Mouse (Mus musculus): ENCODE measurements around the gene Kctd18. TPM values are rescaled to one million over a fixed set of nuclear protein-coding genes. Genes with fewer than 3 reads are reported as not detected.
"Not testable (repeated sequence)": the region's sequence is repeated elsewhere in the genome, so short reads cannot be mapped to it uniquely, and the experiment has no call there.

Gene Kctd18
- polyA plus RNA-seq, 1 experiment from 2014 or later, result 24.1 TPM

GRCm38 (mm10) chr1:58045076-58045475, 26.3 kb upstream of the Kctd18 start:
- no peak for DNase-seq (ENCODE audit: low read depth, low spot score)
- ChIA-PET CTCF (no interaction called here), POLR2A (no interaction called here)
- ATAC-seq, result no peak
- no peak for TF ChIP-seq CTCF (IDR thresholded peaks at IDR 0.05)
- in situ Hi-C loops (cut with MboI; ENCODE audit: low pct_unique_long_range_greater_than_20kb), result no loop called here
- H3K27me3 ChIP-seq, result no peaks in the 10 kb centered on the region

- DNase-seq (ENCODE audit: low read depth, low spot score); H3K27me3 ChIP-seq; POLR2A ChIA-PET; CTCF ChIA-PET; in situ Hi-C loops (cut with MboI; ENCODE audit: low pct_unique_long_range_greater_than_20kb); ATAC-seq: not testable (repeated sequence)
These were observed 18.6 kb upstream of the Kctd18 start for GRCm38 (mm10) chr1:58037306-58037705.

GRCm38 (mm10) chr1:58031160-58031769, 12.5 kb upstream of the Kctd18 start:
- TF ChIP-seq CTCF (IDR thresholded peaks at IDR 0.05), result peak; percentile 88
- in situ Hi-C loops (cut with MboI; ENCODE audit: low pct_unique_long_range_greater_than_20kb), result loop anchor here (5.0 kb wide), 1 partner anchor 604 kb away; no protein-coding TSS in a partner anchor
- ChIA-PET POLR2A (interaction anchor here (0.7 kb wide), 1 partner anchor 261 kb away, joined by 3 read pairs; no protein-coding TSS in a partner anchor), CTCF (interaction anchor here (0.9 to 2.3 kb wide), 6 partner anchors 11 to 603 kb away, joined by 3 to 5 read pairs (median 4); partner anchors contain the start of gene Kctd18)
- ATAC-seq (no peak), DNase-seq (ENCODE audit: low read depth, low spot score) (peak; percentile 41)
- no peaks in the 10 kb centered on the region for H3K27me3 ChIP-seq

- peak; percentile 42 for ATAC-seq
These were observed 11.6 kb upstream of the Kctd18 start for GRCm38 (mm10) chr1:58030156-58030871.

GRCm38 (mm10) chr1:58029636-58030117, 10.9 kb upstream of the Kctd18 start, which contains the start of gene Aox1:
Gene Aox1, plus strand, starts transcription at chr1:58029931.
- in situ Hi-C loops (cut with MboI; ENCODE audit: low pct_unique_long_range_greater_than_20kb), result loop anchor here (5.0 kb wide), 1 partner anchor 602 kb away; no protein-coding TSS in a partner anchor
- ChIA-PET POLR2A (interaction anchor here (0.6 kb wide), 1 partner anchor 867 kb away, joined by 6 read pairs; no protein-coding TSS in a partner anchor), CTCF (interaction anchor here (0.8 to 2.3 kb wide), 4 partner anchors 35 to 114 kb away, joined by 3 to 5 read pairs (median 4); no protein-coding TSS in a partner anchor)
- no peak for TF ChIP-seq CTCF (IDR thresholded peaks at IDR 0.05)
- ATAC-seq, result peak; percentile 83
- no peaks in the 10 kb centered on the region for H3K27me3 ChIP-seq
- peak; percentile 81 for DNase-seq (ENCODE audit: low read depth, low spot score)

More at GRCm38 (mm10) chr1:58030156-58030871, 11.6 kb upstream of the Kctd18 start:
- CTCF ChIA-PET, result interaction anchor here (0.9 to 2.3 kb wide), 6 partner anchors 11 to 602 kb away, joined by 3 to 5 read pairs (median 4); partner anchors contain the start of gene Kctd18
- peak; percentile 44 for DNase-seq (ENCODE audit: low read depth, low spot score)
- POLR2A ChIA-PET, result interaction anchor here (0.6 kb wide), 1 partner anchor 866 kb away, joined by 6 read pairs; no protein-coding TSS in a partner anchor
- no peaks in the 10 kb centered on the region for H3K27me3 ChIP-seq
- in situ Hi-C loops (cut with MboI; ENCODE audit: low pct_unique_long_range_greater_than_20kb), result loop anchor here (5.0 kb wide), 1 partner anchor 603 kb away; no protein-coding TSS in a partner anchor
- TF ChIP-seq CTCF (IDR thresholded peaks at IDR 0.05), result no peak

GRCm38 (mm10) chr1:58027707-58028106, 9.0 kb upstream of the Kctd18 start:
- no peak for TF ChIP-seq CTCF (IDR thresholded peaks at IDR 0.05)
- ATAC-seq (no peak), DNase-seq (ENCODE audit: low read depth, low spot score) (no peak)
- CTCF ChIA-PET, result no interaction called here
- POLR2A ChIA-PET, result interaction anchor here (0.6 kb wide), 1 partner anchor 279 kb away, joined by 3 read pairs; no protein-coding TSS in a partner anchor
- no peaks in the 10 kb centered on the region for H3K27me3 ChIP-seq
- in situ Hi-C loops (cut with MboI; ENCODE audit: low pct_unique_long_range_greater_than_20kb), result no loop called here

- in situ Hi-C loops (cut with MboI; ENCODE audit: low pct_unique_long_range_greater_than_20kb); H3K27me3 ChIP-seq; DNase-seq (ENCODE audit: low read depth, low spot score); ATAC-seq: not testable (repeated sequence)
- POLR2A ChIA-PET, result interaction anchor here (0.6 kb wide), 1 partner anchor 354 kb away, joined by 8 read pairs; no protein-coding TSS in a partner anchor
- CTCF ChIA-PET, result interaction anchor here (1.3 kb wide), 1 partner anchor 17 kb away, joined by 4 read pairs; no protein-coding TSS in a partner anchor
These were observed 12.4 kb downstream of the Kctd18 start for GRCm38 (mm10) chr1:58006388-58006787.

- CTCF ChIA-PET, result interaction anchor here (0.7 kb wide), 1 partner anchor 20 kb away, joined by 3 read pairs; no protein-coding TSS in a partner anchor
- POLR2A ChIA-PET, result no interaction called here
- DNase-seq (ENCODE audit: low read depth, low spot score), result no peak
- in situ Hi-C loops (cut with MboI; ENCODE audit: low pct_unique_long_range_greater_than_20kb), result no loop called here
- no peak for TF ChIP-seq CTCF (IDR thresholded peaks at IDR 0.05)
- no peak for ATAC-seq
- no peaks in the 10 kb centered on the region for H3K27me3 ChIP-seq
These were observed 20.6 kb downstream of the Kctd18 start for GRCm38 (mm10) chr1:57998146-57998545.

- POLR2A ChIA-PET, result no interaction called here
- H3K27me3 ChIP-seq, result no peaks in the 10 kb centered on the region
- DNase-seq (ENCODE audit: low read depth, low spot score) (no peak), ATAC-seq (peak; percentile 71)
- no peak for TF ChIP-seq CTCF (IDR thresholded peaks at IDR 0.05)
- in situ Hi-C loops (cut with MboI; ENCODE audit: low pct_unique_long_range_greater_than_20kb), result no loop called here
- CTCF ChIA-PET, result interaction anchor here (0.9 to 1.7 kb wide), 3 partner anchors 26 to 73 kb away, joined by 3 to 5 read pairs (median 4); no protein-coding TSS in a partner anchor
These were observed 22.6 kb downstream of the Kctd18 start for GRCm38 (mm10) chr1:57996133-57996615.

Data from Patski (cell line).